Mouse (Mus musculus) ES-Bruce4 (cell line): ENCODE data around the gene Trrap. TPM values are rescaled to one million over a fixed set of nuclear protein-coding genes. Genes with fewer than 3 reads are reported as not detected.

Experiments
- H3K27ac ChIP-seq: 2 replicates; pipeline ENCODE4 v1.5.1; 2012; ENCODE audit warnings: low read length, inconsistent platforms; ENCODE audit not compliant: insufficient read depth
- H3K27me3 ChIP-seq: 2 replicates; pipeline ENCODE4 v1.6.1; 2012; ENCODE audit warnings: mild to moderate bottlenecking, low read length, inconsistent platforms; ENCODE audit not compliant: control insufficient read depth, poor library complexity, insufficient read depth, severe bottlenecking
- H3K36me3 ChIP-seq: 2 replicates; pipeline ENCODE4 v1.6.1; 2012; ENCODE audit warnings: inconsistent platforms, mild to moderate bottlenecking, low read length, moderate library complexity; ENCODE audit not compliant: control insufficient read depth, poor library complexity, insufficient read depth, severe bottlenecking
- H3K4me1 ChIP-seq: one replicate; pipeline ENCODE4 v1.8.1; 2011; ENCODE audit warnings: low read length; ENCODE audit not compliant: control insufficient read depth, insufficient read depth
- H3K4me3 ChIP-seq: 2 replicates; pipeline ENCODE4 v1.5.1; 2011; ENCODE audit warnings: low read depth, mild to moderate bottlenecking, low read length
- H3K9ac ChIP-seq: 2 replicates; pipeline ENCODE4 v1.6.1; 2012; ENCODE audit warnings: low read depth, mild to moderate bottlenecking, inconsistent platforms; ENCODE audit not compliant: poor library complexity, severe bottlenecking
- H3K9me3 ChIP-seq: replicated peaks from 2 replicates; pipeline ENCODE4 v1.6.1; 2012; ENCODE audit warnings: mild to moderate bottlenecking, low read length, inconsistent platforms; ENCODE audit not compliant: control insufficient read depth, poor library complexity, insufficient read depth, severe bottlenecking
- CTCF ChIP-seq: IDR thresholded peaks from one replicate; pipeline ENCODE4 v1.8.1; 2011; ENCODE audit warnings: low read depth, low read length
- EP300 ChIP-seq: IDR thresholded peaks from 2 replicates; pipeline ENCODE4 v1.6.1; 2011; ENCODE audit warnings: low read depth, low read length; ENCODE audit not compliant: insufficient read depth
- POLR2A ChIP-seq: IDR thresholded peaks from one replicate; pipeline ENCODE4 v1.8.1; 2011; ENCODE audit warnings: low read length; ENCODE audit not compliant: insufficient read depth
- polyA plus RNA-seq: library from polyadenylated mRNA; stranded (reverse); fragments of >200 nt; gene quantifications from 2 replicates; pipeline ENCODE4 v1.2.4, GENCODE M21; 2011; ENCODE audit warnings: low read depth; ENCODE audit not compliant: missing spikeins, insufficient read depth, insufficient read length

Trrap gene
- polyA plus RNA-seq, 1 experiment = 106 TPM

- Histone ChIP-seq H3K27me3 (no peaks in the 10 kb centered on the region), H3K27ac (no peak overlapping the region), H3K4me3 (no peak overlapping the region), H3K9me3 (no peaks in the 10 kb centered on the region), H3K4me1 (no peaks in the 10 kb centered on the region), H3K9ac (no peak overlapping the region), H3K36me3 (peaks cover 2% of the 10 kb centered on the region; the same call in 1 of the 2 replicates)
- TF ChIP-seq CTCF (no peak), POLR2A (no peak), EP300 (no peak)
These were observed 123.7 kb downstream of the Trrap start for GRCm38 (mm10) chr5:144891276-144891675.

- Histone ChIP-seq H3K4me1 (peaks cover 5% of the 10 kb centered on the region), H3K36me3 (no peaks in the 10 kb centered on the region), H3K27ac (no peak overlapping the region), H3K9me3 (no peaks in the 10 kb centered on the region), H3K9ac (no peak overlapping the region), H3K27me3 (no peaks in the 10 kb centered on the region), H3K4me3 (no peak overlapping the region)
- TF ChIP-seq CTCF (no peak), POLR2A (no peak), EP300 (no peak)
These were observed 130.3 kb downstream of the Trrap start for GRCm38 (mm10) chr5:144897881-144898280.

- Histone ChIP-seq H3K4me3 (no peak overlapping the region), H3K27ac (peak overlapping the region; percentile 12; the same call in 1 of the 2 replicates), H3K9me3 (no peaks in the 10 kb centered on the region), H3K4me1 (peaks cover 5% of the 10 kb centered on the region), H3K27me3 (no peaks in the 10 kb centered on the region), H3K9ac (no peak overlapping the region), H3K36me3 (no peaks in the 10 kb centered on the region)
- TF ChIP-seq POLR2A (no peak), EP300 (peak; percentile 89)
These were observed 131.0 kb downstream of the Trrap start for GRCm38 (mm10) chr5:144898448-144899052.

GRCm38 (mm10) chr5:144901035-144901434, 133.5 kb downstream of the Trrap start:
- peaks cover 7% of the 10 kb centered on the region for H3K4me1 ChIP-seq
- H3K4me3 ChIP-seq = no peak overlapping the region
- TF ChIP-seq CTCF = no peak
- TF ChIP-seq POLR2A = no peak
- TF ChIP-seq EP300 = no peak
- no peak overlapping the region for H3K9ac ChIP-seq
- no peak overlapping the region for H3K27ac ChIP-seq
- no peaks in the 10 kb centered on the region for H3K27me3 ChIP-seq
- H3K9me3 ChIP-seq = no peaks in the 10 kb centered on the region
- H3K36me3 ChIP-seq = no peaks in the 10 kb centered on the region

GRCm38 (mm10) chr5:144901791-144902190, 134.3 kb downstream of the Trrap start:
- Histone ChIP-seq H3K27ac (no peak overlapping the region), H3K36me3 (no peaks in the 10 kb centered on the region)

GRCm38 (mm10) chr5:144904356-144905134, 137.0 kb downstream of the Trrap start:
- Histone ChIP-seq H3K36me3 (no peaks in the 10 kb centered on the region), H3K4me1 (peaks cover 3% of the 10 kb centered on the region), H3K4me3 (no peak overlapping the region), H3K27me3 (no peaks in the 10 kb centered on the region), H3K9me3 (no peaks in the 10 kb centered on the region), H3K9ac (no peak overlapping the region), H3K27ac (no peak overlapping the region)
- TF ChIP-seq EP300 (no peak), CTCF (no peak), POLR2A (no peak)

More at GRCm38 (mm10) chr5:144901791-144902190, 134.3 kb downstream of the Trrap start:
- Histone ChIP-seq H3K27me3 (no peaks in the 10 kb centered on the region), H3K4me3 (no peak overlapping the region), H3K9me3 (no peaks in the 10 kb centered on the region), H3K4me1 (peaks cover 7% of the 10 kb centered on the region), H3K9ac (no peak overlapping the region)
- TF ChIP-seq POLR2A = no peak
- no peak for TF ChIP-seq EP300
- no peak for TF ChIP-seq CTCF
